Mouse (Mus musculus): ENCODE measurements around the gene Aox2. TPM values are rescaled to one million over a fixed set of nuclear protein-coding genes. Genes with fewer than 3 reads are reported as not detected.

Gene Aox2
- total and polyA plus RNA-seq, 3 experiments: not detected

GRCm38 (mm10) chr1:58353238-58353893 lies 75.2 kb downstream of the Aox2 start:
- H3K4me3 ChIP-seq (replicated peaks in 1 of 3; ENCODE audit: low read depth in 2 of 3, low read length in 2 of 3, poor library complexity in 1 of 3): no peak overlapping the region
- TF ChIP-seq JUND (conservative IDR thresholded peaks at IDR 0.05; ENCODE audit: low read depth, low read length) (no peak), USF1 (IDR thresholded peaks at IDR 0.05; ENCODE audit: low read depth, low read length) (no peak)
- no peak overlapping the region for H3K4me2 ChIP-seq (ENCODE audit: insufficient read depth, low read depth, poor library complexity, severe bottlenecking)
- dilution Hi-C loops (cut with MboI; ENCODE audit: extremely low pct_ligation_motif_present, extremely low pct_unique_long_range_greater_than_20kb, low sequenced_read_pairs): no loop called here
- no peaks in the 10 kb centered on the region for H3K36me3 ChIP-seq (replicated peaks in 1 of 2; ENCODE audit: control insufficient read depth in 1 of 2, insufficient read depth in 1 of 2, low read length in 1 of 2)
- in situ Hi-C loops (cut with MboI; ENCODE audit: low pct_ligation_motif_present, low pct_unique_long_range_greater_than_20kb, low sequenced_read_pairs): no loop called here
- no peaks in the 10 kb centered on the region for H3K9me3 ChIP-seq (replicated peaks; ENCODE audit: low read length)
- H3K9ac ChIP-seq (ENCODE audit: insufficient read depth, low read depth): no peak overlapping the region
- H3K79me2 ChIP-seq (replicated peaks; ENCODE audit: control insufficient read depth, extremely low read depth, insufficient read depth, poor library complexity, severe bottlenecking): no peaks in the 10 kb centered on the region
- DNase-seq (ENCODE audit: extremely low read depth): no peak
- H3K4me1 ChIP-seq (ENCODE audit: control insufficient read depth in 1 of 2, insufficient read depth in 2 of 2): peaks cover 0 to 14% of the 10 kb centered on the region in 2 experiments; a peak in 2 of 4 replicates
- H3K27ac ChIP-seq (ENCODE audit: insufficient read depth, low read depth): no peak overlapping the region
- no peaks in the 10 kb centered on the region for H3K27me3 ChIP-seq (replicated peaks)

GRCm38 (mm10) chr1:58358958-58359901 lies 81.1 kb downstream of the Aox2 start:
- peak; percentile 12 for DNase-seq (ENCODE audit: extremely low read depth)
- dilution Hi-C loops (cut with MboI; ENCODE audit: extremely low pct_ligation_motif_present, extremely low pct_unique_long_range_greater_than_20kb, low sequenced_read_pairs): no loop called here
- Histone ChIP-seq H3K36me3 (replicated peaks in 1 of 2; ENCODE audit: control insufficient read depth in 1 of 2, insufficient read depth in 1 of 2, low read length in 1 of 2) (no peaks in the 10 kb centered on the region), H3K4me1 (ENCODE audit: control insufficient read depth in 1 of 2, insufficient read depth in 2 of 2) (peaks cover 0 to 4% of the 10 kb centered on the region in 2 experiments; a peak in 1 of 4 replicates), H3K4me3 (replicated peaks in 1 of 3; ENCODE audit: low read depth in 2 of 3, low read length in 2 of 3, poor library complexity in 1 of 3) (no peak overlapping the region), H3K79me2 (replicated peaks; ENCODE audit: control insufficient read depth, extremely low read depth, insufficient read depth, poor library complexity, severe bottlenecking) (no peaks in the 10 kb centered on the region), H3K9ac (ENCODE audit: insufficient read depth, low read depth) (no peak overlapping the region), H3K27me3 (replicated peaks) (no peaks in the 10 kb centered on the region), H3K4me2 (ENCODE audit: insufficient read depth, low read depth, poor library complexity, severe bottlenecking) (no peak overlapping the region), H3K27ac (ENCODE audit: insufficient read depth, low read depth) (no peak overlapping the region), H3K9me3 (replicated peaks; ENCODE audit: low read length) (peaks cover under 1% of the 10 kb centered on the region)
- in situ Hi-C loops (cut with MboI; ENCODE audit: low pct_ligation_motif_present, low pct_unique_long_range_greater_than_20kb, low sequenced_read_pairs): no loop called here
- TF ChIP-seq GABPA (IDR thresholded peaks at IDR 0.05; ENCODE audit: insufficient replicate concordance, low read depth, low read length): no peak
- 0 out of 2 replicates have a peak, but pooled peaks have one; percentile 15 for TF ChIP-seq MAX (IDR thresholded peaks at IDR 0.05; ENCODE audit: low read length)
- TF ChIP-seq POLR2A (IDR thresholded peaks at IDR 0.05; ENCODE audit: low read depth, low read length): no peak
- no peak for TF ChIP-seq ZMIZ1 (IDR thresholded peaks at IDR 0.05; ENCODE audit: low read depth, low read length)
- no peak for TF ChIP-seq ZNF384 (IDR thresholded peaks at IDR 0.05; ENCODE audit: low read depth, low read length)

GRCm38 (mm10) chr1:58362296-58362695 lies 84.2 kb downstream of the Aox2 start:
- no peak for TF ChIP-seq CHD1 (IDR thresholded peaks at IDR 0.05; ENCODE audit: low read depth, low read length)
- TF ChIP-seq EP300 (IDR thresholded peaks at IDR 0.05; ENCODE audit: low read length): no peak
- no peak for TF ChIP-seq MAX (IDR thresholded peaks at IDR 0.05; ENCODE audit: low read length)
- no peaks in the 10 kb centered on the region for H3K36me3 ChIP-seq (replicated peaks in 1 of 2; ENCODE audit: control insufficient read depth in 1 of 2, insufficient read depth in 1 of 2, low read length in 1 of 2)
- H3K9ac ChIP-seq (ENCODE audit: insufficient read depth, low read depth): no peak overlapping the region
- peaks cover 2% of the 10 kb centered on the region for H3K9me3 ChIP-seq (replicated peaks; ENCODE audit: low read length)
- dilution Hi-C loops (cut with MboI; ENCODE audit: extremely low pct_ligation_motif_present, extremely low pct_unique_long_range_greater_than_20kb, low sequenced_read_pairs): no loop called here
- no peak overlapping the region for H3K27ac ChIP-seq (ENCODE audit: insufficient read depth, low read depth)
- H3K4me1 ChIP-seq (ENCODE audit: control insufficient read depth in 1 of 2, insufficient read depth in 2 of 2): peaks cover 0 to 11% of the 10 kb centered on the region in 2 experiments; a peak in 2 of 4 replicates
- no peaks in the 10 kb centered on the region for H3K27me3 ChIP-seq (replicated peaks)
- no peaks in the 10 kb centered on the region for H3K79me2 ChIP-seq (replicated peaks; ENCODE audit: control insufficient read depth, extremely low read depth, insufficient read depth, poor library complexity, severe bottlenecking)
- H3K4me2 ChIP-seq (ENCODE audit: insufficient read depth, low read depth, poor library complexity, severe bottlenecking): no peak overlapping the region
- in situ Hi-C loops (cut with MboI; ENCODE audit: low pct_ligation_motif_present, low pct_unique_long_range_greater_than_20kb, low sequenced_read_pairs): no loop called here
- H3K4me3 ChIP-seq (replicated peaks in 1 of 3; ENCODE audit: low read depth in 2 of 3, low read length in 2 of 3, poor library complexity in 1 of 3): no peak overlapping the region
- DNase-seq (ENCODE audit: extremely low read depth): no peak
